Mouse (Mus musculus): ENCODE measurements around the gene Cox7a2. TPM values are rescaled to one million over a fixed set of nuclear protein-coding genes. Genes with fewer than 3 reads are reported as not detected.

Gene Cox7a2
- 2,419 and 2,723 TPM in 2 replicates for polyA plus RNA-seq (2021; fragmentation: Nextera tagmentation)
- long read RNA-seq, experiment 1, transcript Cox7a2-201 (4 exons, 659 nt) = major isoform, 947 of 967 reads
- long read RNA-seq, experiment 1, partial matches to known transcripts = 12 of 967 reads
- long read RNA-seq, experiment 1, other reads (novel, unspliced or antisense) = 8 of 967 reads
- long read RNA-seq, experiment 2, transcript Cox7a2-201 (4 exons, 659 nt) = major isoform, 178 of 185 reads
- long read RNA-seq, experiment 2, partial matches to known transcripts = 2 of 185 reads
- long read RNA-seq, experiment 2, other reads (novel, unspliced or antisense) = 3 of 185 reads

GRCm38 (mm10) chr9:79759385-79760005 is at the start of gene Cox7a2:
Cox7a2 (minus strand) TSS chr9:79759878.

GRCm38 (mm10) chr9:79792841-79793835 is 33.5 kb upstream of the Cox7a2 start, which contains the start of gene Tmem30a:
Tmem30a (minus strand) TSS chr9:79793507.

DNA sequence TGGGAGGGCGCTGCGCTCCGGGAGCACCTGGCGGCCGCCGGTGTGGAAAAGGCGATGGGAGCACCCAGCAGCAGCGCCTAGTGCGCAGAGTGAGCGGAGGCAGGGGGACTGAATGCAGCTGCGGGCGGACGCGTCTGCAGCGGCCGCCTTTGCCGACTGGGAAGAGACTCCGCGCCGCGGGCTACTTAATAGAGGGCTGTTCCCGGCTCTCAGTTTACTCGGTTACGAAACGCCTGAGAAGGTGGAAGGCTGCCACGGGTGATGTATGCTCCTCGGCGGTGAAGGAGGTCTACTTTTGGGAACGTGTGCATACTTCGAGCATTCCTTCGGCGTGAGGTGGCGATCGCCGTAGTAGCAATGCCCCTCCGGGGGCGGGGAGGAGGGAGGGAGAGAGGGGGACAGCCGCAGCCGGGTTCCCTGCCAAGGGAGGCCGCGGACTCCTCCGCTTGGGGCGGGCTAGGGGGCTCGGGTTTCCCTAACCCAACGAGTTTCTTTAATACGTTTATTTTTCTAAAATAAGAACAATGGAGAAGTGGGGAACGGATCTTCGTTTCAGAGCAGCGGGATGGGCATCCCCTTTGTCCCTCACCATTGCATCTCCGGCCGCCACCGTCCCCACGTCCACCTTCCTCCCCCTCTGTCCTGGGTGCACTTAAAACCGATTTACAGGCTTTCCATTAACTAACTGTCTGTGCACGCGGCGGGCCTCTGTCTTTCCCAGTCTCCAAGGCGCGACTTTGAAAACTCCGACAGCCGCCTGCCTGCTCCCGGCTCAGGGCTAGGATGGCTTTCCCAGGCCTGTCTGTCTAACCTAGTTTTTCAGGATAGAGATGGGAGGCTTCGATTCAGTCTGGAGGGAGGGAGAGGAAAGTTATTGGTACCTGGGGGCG is 41.0 kb downstream of the Cox7a2 start, which contains the start of gene Col12a1:
TSS of gene Col12a1 (minus strand) at position 351 of the 890 bp plus-strand sequence.

Other genes starting within 250 kb of the Cox7a2 start
- 0.60 and 1.4 TPM in 2 replicates for gene Col12a1, start 41.0 kb downstream of the Cox7a2 start, polyA plus RNA-seq (2021; fragmentation: Nextera tagmentation)
- 266 and 278 TPM in 2 replicates for gene Tmem30a, start 33.6 kb upstream of the Cox7a2 start, polyA plus RNA-seq (2021; fragmentation: Nextera tagmentation)